Mouse (Mus musculus): ENCODE measurements around the gene Olfr1368. TPM values are rescaled to one million over a fixed set of nuclear protein-coding genes. Genes with fewer than 3 reads are reported as not detected.

Gene Olfr1368
- total RNA-seq, 2 experiments from 2014 or later: not detected

Other genes with a start within 250 kb of the Olfr1368 start
- gene Olfr1370, start 70.9 kb downstream of the Olfr1368 start, total RNA-seq (2021): not detected
- not detected for gene Olfr1369-ps1, start 34.4 kb downstream of the Olfr1368 start, total RNA-seq (2021)
- gene Olfr263, start 16.2 kb downstream of the Olfr1368 start, total RNA-seq (2021): not detected
- 10 to 100 TPM; 22.2 to 26.4 TPM for gene Trim27, start 33.6 kb upstream of the Olfr1368 start, total RNA-seq (2021)
- not detected for gene Gpx5, start 146.9 kb upstream of the Olfr1368 start, total RNA-seq (2021)
- not detected for gene Gpx6, start 166.3 kb upstream of the Olfr1368 start, total RNA-seq (2021)
- gene Olfr1367, start 201.0 kb upstream of the Olfr1368 start, total RNA-seq (2021): not detected
- gene Zscan12, start 217.0 kb upstream of the Olfr1368 start, total RNA-seq (2021): 1 to 10 TPM; 5.5 to 5.9 TPM